Mouse (Mus musculus) retina, postnatal 7 days (tissue): Measurements from ENCODE around the gene Gpr88.

Experiments
- DNase-seq: peaks from one replicate; pipeline ENCODE4 v3.0.0-alpha.2; 2012; ENCODE audit warnings: low read depth, low spot score

Gene Gpr88

GRCm38 (mm10) chr3:116253077-116253531 is at the start of gene Gpr88:
Gpr88 (minus strand) TSS chr3:116253503.
- peak; percentile 8 for DNase-seq

GRCm38 (mm10) chr3:116302581-116302980 is 49.3 kb upstream of the Gpr88 start:
- DNase-seq: no peak

- DNase-seq: no peak
These were observed 48.5 kb upstream of the Gpr88 start for GRCm38 (mm10) chr3:116301754-116302153.

- no peak for DNase-seq
These were observed 45.4 kb upstream of the Gpr88 start for GRCm38 (mm10) chr3:116298727-116299126.

GRCm38 (mm10) chr3:116298003-116298402 is 44.7 kb upstream of the Gpr88 start:
- DNase-seq: no peak

GRCm38 (mm10) chr3:116297170-116297569 is 43.9 kb upstream of the Gpr88 start:
- DNase-seq: no peak

GRCm38 (mm10) chr3:116290041-116290815 is 36.9 kb upstream of the Gpr88 start:
- no peak for DNase-seq

DNA sequence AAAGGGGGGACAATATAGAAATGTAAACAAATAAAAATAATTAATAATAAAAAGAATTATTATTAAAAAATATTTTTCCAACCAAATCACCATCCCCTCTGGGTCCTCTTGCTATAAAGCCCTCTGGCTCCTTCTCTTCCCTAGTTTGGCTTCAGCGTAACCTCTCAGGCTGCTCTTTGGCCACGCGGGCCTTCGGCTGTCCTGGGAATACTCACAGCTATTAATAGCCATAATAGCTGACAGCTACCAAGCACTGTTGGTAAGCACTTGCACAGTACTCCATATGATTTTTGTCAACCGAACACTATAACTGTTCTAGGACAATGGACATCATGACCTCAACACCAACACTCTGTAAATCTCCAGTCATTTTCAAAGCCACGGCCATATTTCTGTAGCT is 35.5 kb upstream of the Gpr88 start:
- DNase-seq: no peak

- DNase-seq: no peak
These were observed 31.4 kb upstream of the Gpr88 start for GRCm38 (mm10) chr3:116284735-116285134.

- no peak for DNase-seq
These were observed 30.7 kb upstream of the Gpr88 start for GRCm38 (mm10) chr3:116283996-116284395.

- DNase-seq: no peak
These were observed 28.4 kb upstream of the Gpr88 start for GRCm38 (mm10) chr3:116281663-116282062.

- DNase-seq: no peak
These were observed 23.8 kb upstream of the Gpr88 start for GRCm38 (mm10) chr3:116277146-116277545.

- no peak for DNase-seq
These were observed 18.4 kb upstream of the Gpr88 start for GRCm38 (mm10) chr3:116271679-116272078.

- DNase-seq: no peak
These were observed 13.8 kb upstream of the Gpr88 start for GRCm38 (mm10) chr3:116267036-116267654.

DNA sequence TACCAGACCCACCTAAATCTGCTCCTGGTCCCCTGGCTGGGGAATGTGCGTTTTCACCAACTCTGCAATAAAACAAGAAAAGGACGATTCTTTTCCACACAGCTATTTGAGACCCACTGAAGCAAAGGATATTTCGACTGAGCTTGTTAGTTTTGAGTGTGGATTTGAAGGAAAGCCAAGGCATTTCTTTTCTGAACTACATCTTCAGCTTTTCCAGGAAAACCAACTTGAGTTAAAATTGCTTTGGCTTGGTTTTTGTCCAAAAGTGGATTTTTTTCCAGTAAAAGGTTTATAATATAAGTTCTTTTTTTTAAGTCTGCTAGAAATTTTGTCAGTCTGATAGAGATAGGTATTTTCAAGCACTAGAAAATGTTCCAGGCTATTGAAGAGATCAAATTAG is 13.1 kb upstream of the Gpr88 start:
- DNase-seq: no peak

DNA sequence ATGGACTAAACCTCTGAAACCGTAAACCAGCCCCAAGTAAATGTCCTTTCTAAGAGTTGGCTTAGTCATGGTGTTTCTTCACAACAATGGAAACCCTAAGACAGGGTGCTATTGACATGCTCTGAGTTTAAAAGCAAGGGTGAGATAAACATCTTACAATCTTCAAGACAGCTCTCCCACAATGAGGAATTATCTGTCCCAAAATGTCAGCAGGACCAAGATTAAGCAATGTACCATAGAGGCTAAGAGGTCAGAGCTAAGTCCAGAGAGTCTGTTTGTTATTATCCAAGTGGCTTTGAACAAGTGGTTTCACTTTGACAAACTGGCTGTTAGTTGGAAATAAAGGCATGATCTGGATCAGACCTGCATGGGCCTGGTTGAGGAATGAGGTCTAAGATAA is 10.7 kb upstream of the Gpr88 start:
- no peak for DNase-seq

GRCm38 (mm10) chr3:116263061-116263460 is 9.8 kb upstream of the Gpr88 start:
- no peak for DNase-seq

DNA sequence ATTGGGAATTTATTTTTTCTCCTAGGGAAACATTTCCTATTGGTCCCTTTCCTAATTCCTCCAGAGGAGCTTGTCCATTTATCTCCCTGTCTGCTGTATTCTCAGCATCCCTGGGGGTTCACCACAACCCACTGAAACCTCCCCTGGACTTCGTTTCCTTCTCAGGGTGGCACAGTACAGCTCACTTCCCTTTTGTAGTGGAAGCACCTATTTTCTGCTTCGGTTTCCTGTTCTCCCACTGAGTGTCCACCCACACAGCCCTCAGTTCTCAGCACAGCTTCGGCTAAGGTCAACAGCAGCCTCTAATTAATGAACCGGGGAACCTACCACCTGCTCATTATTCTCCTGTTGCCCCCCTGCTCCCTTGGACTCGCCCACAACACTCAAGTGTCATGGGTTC is 2.8 kb upstream of the Gpr88 start:
- no peak for DNase-seq

GRCm38 (mm10) chr3:116252255-116253040 is 855 bp downstream of the Gpr88 start:
- DNase-seq: peak; percentile 17

DNA sequence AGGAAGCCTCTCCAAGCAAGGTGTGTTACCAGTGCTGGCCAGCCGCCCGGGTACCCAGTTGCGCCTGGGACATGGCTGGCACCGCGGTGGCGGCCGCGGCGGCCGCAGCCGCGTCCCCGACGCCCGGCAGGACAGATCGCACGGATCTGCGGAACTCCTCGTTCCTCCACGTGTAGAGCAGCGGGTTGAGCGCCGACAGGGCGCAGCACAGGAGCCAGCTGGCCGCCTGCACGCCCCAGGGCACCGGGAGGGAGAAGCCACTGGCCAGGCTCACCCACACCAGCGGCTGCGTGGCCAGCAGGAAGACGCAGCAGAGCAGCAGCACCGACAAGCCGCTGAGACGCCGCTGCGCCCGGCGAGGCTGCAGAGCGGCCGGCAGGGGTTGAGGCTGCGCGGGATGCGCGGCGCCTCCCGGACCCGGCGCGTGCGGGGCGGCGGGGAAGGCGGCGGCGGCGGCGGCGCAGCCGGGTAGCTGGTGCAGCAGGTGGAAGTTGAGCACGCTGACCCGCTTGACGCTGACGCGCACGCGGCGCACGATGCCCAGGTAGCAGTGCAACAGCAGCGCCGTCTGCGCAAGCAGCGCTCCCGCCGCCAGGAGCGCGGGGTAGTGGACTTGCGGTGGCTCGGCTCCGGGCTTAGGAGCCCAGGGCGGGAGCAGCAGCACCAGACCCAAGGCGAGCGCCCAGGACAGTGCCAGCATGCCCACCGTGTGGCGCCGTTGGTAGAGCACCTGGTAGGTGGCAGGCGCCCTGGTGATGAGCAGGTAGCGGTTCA is 1.6 kb downstream of the Gpr88 start:
- peak; percentile 16 for DNase-seq

- no peak for DNase-seq
These were observed 4.3 kb downstream of the Gpr88 start for GRCm38 (mm10) chr3:116249026-116249425.

DNA sequence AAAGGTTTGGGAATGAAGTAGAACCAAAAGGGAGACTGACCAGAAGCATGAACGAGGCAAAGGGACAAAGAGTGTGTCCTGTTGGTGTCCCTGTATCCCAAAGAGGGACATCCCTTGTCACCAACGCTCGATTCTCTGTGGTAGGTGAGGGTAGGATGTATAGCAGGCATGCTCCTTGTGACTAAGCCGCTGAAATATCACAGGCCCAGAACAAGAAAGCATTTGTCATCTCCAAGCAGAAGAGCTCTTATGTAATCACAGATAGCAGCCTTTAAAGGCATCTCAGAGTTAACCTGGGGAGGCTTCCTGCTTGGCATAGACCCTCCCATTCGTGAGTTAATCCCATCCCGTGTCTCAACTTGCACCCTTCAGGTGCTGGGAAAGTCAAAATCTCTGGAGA is 8.8 kb downstream of the Gpr88 start:
- no peak for DNase-seq
